8 mouse cellular contexts compared by ENCODE assay signal in the genomic region with DNA sequence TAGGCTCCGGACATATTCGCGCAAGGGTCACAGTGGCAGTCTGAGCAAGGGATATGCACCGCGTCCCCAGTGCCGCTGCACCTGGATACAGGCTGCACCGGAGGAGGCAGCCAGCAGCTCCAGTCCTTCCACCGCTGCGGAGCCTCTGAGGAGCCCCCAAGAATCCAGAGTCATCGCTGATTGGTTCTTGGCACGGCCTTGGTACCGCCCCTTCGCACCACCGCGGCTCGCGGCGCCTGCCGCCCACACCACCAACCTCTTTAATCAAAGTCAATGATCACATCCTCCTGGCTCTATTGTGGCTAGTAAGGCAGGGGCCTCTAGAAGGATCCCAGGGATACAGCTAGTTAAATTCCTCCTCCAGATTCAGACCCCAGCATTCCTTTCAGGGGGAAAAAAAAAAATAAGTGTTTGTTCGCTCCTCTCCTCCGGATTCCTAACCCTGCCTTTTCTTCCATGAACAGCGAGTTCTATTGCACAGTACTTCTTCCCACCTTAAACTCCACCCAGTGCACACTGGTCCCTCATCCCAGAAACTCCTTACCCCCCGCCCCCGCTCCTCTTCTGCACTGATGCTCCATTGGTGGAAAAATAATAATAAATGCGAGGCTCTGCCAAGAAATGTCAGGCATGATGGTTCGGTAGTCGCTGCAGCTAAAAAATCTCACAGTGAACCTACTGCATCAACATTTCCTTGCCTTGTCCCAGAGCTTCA. TPM values are rescaled to one million over a fixed set of nuclear protein-coding genes. Genes with fewer than 3 reads are reported as not detected.
A peak's percentile ranks its signal among the peaks of the same experiment; 100 is the strongest.
DNase-seq lines count a peak whose midpoint lies in the region; ATAC-seq and TF ChIP-seq lines count a peak whose summit lies in the region.

No protein-coding gene starts in this region.

- no peak overlapping the region for H3K27ac ChIP-seq in lung, embryonic 14.5 days (ENCODE audit: low read depth)
- H3K27ac ChIP-seq in cortical plate, adult 2 months (ENCODE audit: insufficient read depth, low read length): peak overlapping the region; percentile 78
- no peak overlapping the region for H3K27ac ChIP-seq in heart, embryonic 16.5 days (ENCODE audit: low read length)
- no peak overlapping the region for H3K27ac ChIP-seq in neural tube, embryonic 11.5 days (ENCODE audit: low read depth, low read length)

- H3K4me2 ChIP-seq in lung, embryonic 14.5 days: peak overlapping the region; percentile 83
- peak overlapping the region; percentile 87 for H3K4me2 ChIP-seq in heart, embryonic 16.5 days (ENCODE audit: low read depth, low read length)
- peak overlapping the region; percentile 98 for H3K4me2 ChIP-seq in neural tube, embryonic 11.5 days (ENCODE audit: low read depth)

- TF ChIP-seq POLR2A in cortical plate, adult 2 months (IDR thresholded peaks at IDR 0.05; ENCODE audit: extremely low read depth, insufficient read depth, low read length): peak; percentile 65; the same call in 1 of the 2 replicates

- peaks cover 62% of the 10 kb centered on the region for H3K27me3 ChIP-seq in lung, embryonic 14.5 days (ENCODE audit: insufficient read depth, low read length)
- peaks cover 69% of the 10 kb centered on the region for H3K27me3 ChIP-seq in heart, embryonic 16.5 days (ENCODE audit: control insufficient read depth, insufficient read depth, low read length)
- peaks cover 51% of the 10 kb centered on the region for H3K27me3 ChIP-seq in neural tube, embryonic 11.5 days (ENCODE audit: control insufficient read depth, insufficient read depth, low read length)

- H3K4me1 ChIP-seq in lung, embryonic 14.5 days (ENCODE audit: insufficient read depth): peaks cover 13% of the 10 kb centered on the region; the same call in 1 of the 2 replicates
- peaks cover 3% of the 10 kb centered on the region; the same call in 1 of the 2 replicates for H3K4me1 ChIP-seq in cortical plate, adult 2 months (ENCODE audit: control insufficient read depth, insufficient read depth, low read length)
- H3K4me1 ChIP-seq in heart, embryonic 16.5 days (ENCODE audit: control insufficient read depth, insufficient read depth, low read length): peaks cover 22% of the 10 kb centered on the region
- H3K4me1 ChIP-seq in neural tube, embryonic 11.5 days (ENCODE audit: control insufficient read depth, insufficient read depth, low read length): peaks cover 5% of the 10 kb centered on the region; the same call in 1 of the 2 replicates

- no peak overlapping the region for H3K9ac ChIP-seq in lung, embryonic 14.5 days
- H3K9ac ChIP-seq in heart, embryonic 16.5 days (ENCODE audit: low read length): no peak overlapping the region
- peak overlapping the region; percentile 2; the same call in 1 of the 2 replicates for H3K9ac ChIP-seq in neural tube, embryonic 11.5 days (ENCODE audit: low read length)

- no peaks in the 10 kb centered on the region for H3K36me3 ChIP-seq in lung, embryonic 14.5 days (ENCODE audit: insufficient read depth)
- H3K36me3 ChIP-seq in heart, embryonic 16.5 days (ENCODE audit: control insufficient read depth, insufficient read depth): no peaks in the 10 kb centered on the region
- no peaks in the 10 kb centered on the region for H3K36me3 ChIP-seq in neural tube, embryonic 11.5 days (ENCODE audit: control insufficient read depth, insufficient read depth, low read length)

- peak; percentile 79 for DNase-seq in lung, embryonic 14.5 days
- DNase-seq in lung, adult 18-20 months: no peak
- peak; percentile 74 to 81 for DNase-seq in left cerebral cortex, adult 8-10 months (ENCODE audit: low spot score in 2 of 2)
- peak; percentile 87 for DNase-seq in neural tube, embryonic 11.5 days (ENCODE audit: low spot score)
- no peak for DNase-seq in gastrocnemius, adult 8-10 months (ENCODE audit: low spot score in 2 of 2)

- H3K9me3 ChIP-seq in lung, embryonic 14.5 days (ENCODE audit: low read depth, low read length): no peaks in the 10 kb centered on the region
- no peaks in the 10 kb centered on the region for H3K9me3 ChIP-seq in heart, embryonic 16.5 days (replicated peaks; ENCODE audit: control insufficient read depth, low read length)
- no peaks in the 10 kb centered on the region for H3K9me3 ChIP-seq in neural tube, embryonic 11.5 days (ENCODE audit: control insufficient read depth, low read length)

- ATAC-seq in lung, embryonic 14.5 days (ENCODE audit: insufficient read depth): peak; percentile 84
- ATAC-seq in heart, embryonic 16.5 days (replicated peaks; ENCODE audit: extremely low read depth, insufficient read depth, low FRiP score): peak; percentile 60; the same call in 1 of the 2 replicates
- peak; percentile 93 for ATAC-seq in neural tube, embryonic 11.5 days (ENCODE audit: insufficient read depth, low FRiP score, low TSS enrichment)
- no peak for ATAC-seq in megakaryocyte, adult 5-6 weeks (ENCODE audit: poor library complexity, severe bottlenecking)

- peak overlapping the region; percentile 43 for H3K4me3 ChIP-seq in lung, embryonic 14.5 days (ENCODE audit: low read depth, low read length)
- peak overlapping the region; percentile 99 for H3K4me3 ChIP-seq in cortical plate, adult 2 months (ENCODE audit: insufficient read depth, low read length)
- peak overlapping the region; percentile 55 for H3K4me3 ChIP-seq in heart, embryonic 16.5 days (ENCODE audit: low read length)
- peak overlapping the region; percentile 49 for H3K4me3 ChIP-seq in neural tube, embryonic 11.5 days (ENCODE audit: low read depth, low read length)

- TF ChIP-seq CTCF in lung, embryonic 14.5 days (IDR thresholded peaks at IDR 0.05; ENCODE audit: low read depth): no peak
- TF ChIP-seq CTCF in cortical plate, adult 2 months (IDR thresholded peaks at IDR 0.05; ENCODE audit: extremely low read depth, insufficient read depth, low read length): no peak

- 1% methylated on average over 27 of the region's 27 CpGs for WGBS in lung, embryonic 14.5 days
- 2% methylated on average over 27 of the region's 27 CpGs for WGBS in heart, embryonic 16.5 days
- 3% methylated on average over 27 of the region's 27 CpGs for WGBS in neural tube, embryonic 11.5 days

RNA-seq across cellular contexts. Expression of a gene that starts 0.4 kb away (rescaled TPM):
- polyA plus RNA-seq in lung, embryonic 14.5 days (2014; fragmentation: Nextera tagmentation; extraction: Ambion mirVana): 0.19 and 0.37 TPM in 2 replicates
- polyA plus RNA-seq in cortical plate, adult 2 months (2012; rRNA removed): 27.2 and 30.1 TPM in 2 replicates
- 0.26 and 0.37 TPM in 2 replicates for polyA plus RNA-seq in heart, embryonic 16.5 days (2015; fragmentation: Nextera tagmentation; extraction: Ambion mirVana)
- total RNA-seq in left cerebral cortex, adult 8-10 months (2022): 100 to 1,000 TPM; 126 to 148 (median 131) TPM
- 1.4 and 1.5 TPM in 2 replicates for polyA plus RNA-seq in neural tube, embryonic 11.5 days (2014; fragmentation: Nextera tagmentation; extraction: Ambion mirVana)
- not detected in 2 replicates for total RNA-seq in megakaryocyte, adult 5-6 weeks (2015)
- not detected in 2 replicates for total RNA-seq in megakaryocyte, adult 5-6 weeks (2017)
- 1 to 10 TPM in 2 of 4 experiments, under 1 TPM in 2; 0.58 to 2.1 (median 1.0) TPM for total RNA-seq in gastrocnemius, adult 8-10 months (2022)

Comparison
In these comparisons a context has a peak if more than half of its experiments do, and no peak if none do; other contexts are left out.
1. DNase-seq: peak in lung, embryonic 14.5 days (single experiment), left cerebral cortex, adult 8-10 months (2 of 2) and neural tube, embryonic 11.5 days (single experiment); none in lung, adult 18-20 months (0 of 2) and gastrocnemius, adult 8-10 months (0 of 2).
2. H3K4me3 ChIP-seq: peak in every context shown above with its lines; median percentile 99 in cortical plate, adult 2 months; 55 in heart, embryonic 16.5 days; 49 in neural tube, embryonic 11.5 days; 43 in lung, embryonic 14.5 days.
3. RNA of a gene that starts 0.4 kb away (polyA plus RNA-seq): 27.2 to 30.1 TPM in cortical plate, adult 2 months; 1.4 to 1.5 TPM in neural tube, embryonic 11.5 days, 0.19 to 0.37 TPM in lung, embryonic 14.5 days and 0.26 to 0.37 TPM in heart, embryonic 16.5 days; every median in the first group is over 10 times any median in the second.
4. Peak in every context shown above with its lines, with median percentiles within 50 percentile points of each other: H3K4me2 ChIP-seq.